Mouse (Mus musculus): ENCODE measurements around the gene Fam53b.
A peak's percentile ranks its signal among the peaks of the same experiment; 100 is the strongest.

The Fam53b gene

DNA sequence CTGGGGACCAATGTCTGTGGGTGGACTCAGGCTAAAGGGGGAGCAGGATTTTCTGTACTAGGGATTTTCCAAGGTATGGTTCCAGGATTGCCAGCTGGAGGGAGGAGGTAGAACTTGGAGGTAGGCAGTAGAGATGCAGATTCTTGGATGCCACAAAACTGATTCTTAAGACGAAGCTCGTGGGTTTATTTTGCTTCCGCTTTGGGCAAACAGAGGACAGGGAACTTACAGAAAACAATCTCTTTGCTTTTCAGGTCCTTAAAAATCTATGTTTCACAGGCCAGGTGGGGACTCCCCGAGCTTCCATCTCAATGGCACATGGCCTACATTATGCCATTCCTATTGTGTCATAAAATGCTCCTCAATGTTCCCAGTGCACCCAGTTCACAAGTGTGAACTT, 49.4 kb downstream of the Fam53b start:
- DNase-seq, result no peak

GRCm38 (mm10) chr7:132763911-132764310, 49.8 kb downstream of the Fam53b start:
- DNase-seq, result no peak

GRCm38 (mm10) chr7:132763351-132763750, 50.3 kb downstream of the Fam53b start:
- DNase-seq, result no peak

DNA sequence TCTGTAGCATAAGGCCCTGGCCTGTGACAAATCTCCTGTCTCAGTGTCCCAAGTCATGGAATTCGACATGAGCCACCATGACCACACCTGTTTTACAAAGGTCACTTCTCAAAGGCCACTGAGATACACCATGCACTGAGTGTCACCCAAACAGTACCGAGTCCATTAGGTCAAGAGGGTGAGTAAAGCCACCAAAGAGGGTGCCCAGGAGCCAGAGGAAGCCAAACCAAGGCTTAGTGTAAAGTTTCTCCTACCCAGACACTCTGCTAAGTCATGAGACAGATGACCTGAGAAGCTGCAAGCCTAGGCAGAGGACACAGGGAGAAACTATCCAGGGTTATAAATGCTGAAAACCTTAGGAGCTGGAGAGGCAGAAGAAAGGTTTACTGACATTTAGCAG, 52.3 kb downstream of the Fam53b start:
- DNase-seq, result no peak

GRCm38 (mm10) chr7:132760589-132761180, 53.0 kb downstream of the Fam53b start:
- no peak for DNase-seq

DNA sequence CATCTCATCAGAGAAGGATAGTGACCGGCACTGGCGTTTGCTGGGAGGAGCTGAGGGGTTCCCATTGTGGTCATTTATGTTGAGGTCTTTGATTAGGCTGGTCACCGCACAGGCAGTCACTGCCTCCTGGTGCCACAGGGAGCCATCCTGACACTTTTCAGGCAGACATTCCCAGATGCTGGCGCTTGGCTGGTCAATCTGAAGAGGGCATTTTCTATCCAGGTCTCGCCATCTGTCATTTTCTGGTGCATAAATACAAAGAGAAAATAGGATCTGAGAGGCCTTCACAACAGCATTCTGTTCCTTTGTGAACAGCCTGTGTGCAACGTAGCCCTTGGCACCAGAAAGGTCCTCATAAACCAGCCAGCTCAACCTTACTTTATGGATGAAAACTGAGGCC, 53.8 kb downstream of the Fam53b start:
- DNase-seq, result no peak

DNA sequence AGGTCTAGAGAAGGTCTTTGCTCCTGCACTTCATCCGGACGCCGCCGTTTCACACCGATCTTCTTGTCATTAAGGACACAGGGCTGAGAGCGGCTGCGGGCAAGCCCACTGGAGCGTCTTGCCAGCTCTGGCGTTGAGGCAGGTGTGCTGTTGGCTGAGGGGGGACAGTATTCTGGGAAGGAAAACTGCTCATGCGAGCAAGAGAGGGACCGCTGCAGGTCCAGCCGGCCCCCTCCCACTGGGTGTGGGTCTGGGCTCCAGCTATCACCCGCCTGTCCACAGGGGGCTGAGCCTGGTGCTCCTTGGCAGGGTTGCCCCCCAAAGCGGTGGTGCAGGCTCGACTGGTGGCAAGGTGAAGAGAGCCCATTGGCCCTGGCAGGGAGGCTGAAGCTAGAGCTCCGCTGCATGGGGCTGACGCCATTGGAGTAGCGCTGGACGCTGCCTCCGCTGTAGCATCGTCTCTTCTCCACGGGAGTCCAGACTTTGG, 54.2 kb downstream of the Fam53b start:
- no peak for DNase-seq

GRCm38 (mm10) chr7:132758875-132759274, 54.8 kb downstream of the Fam53b start:
- no peak for DNase-seq

- no peak for DNase-seq
Observed at GRCm38 (mm10) chr7:132756325-132756724, 57.4 kb downstream of the Fam53b start.

- no peak for DNase-seq
Observed at GRCm38 (mm10) chr7:132754389-132754750, 59.3 kb downstream of the Fam53b start.

- DNase-seq, result no peak
Observed at GRCm38 (mm10) chr7:132753518-132754388, 59.9 kb downstream of the Fam53b start.

GRCm38 (mm10) chr7:132751716-132752115, 62.0 kb downstream of the Fam53b start:
- peak; percentile 71 for DNase-seq

DNA sequence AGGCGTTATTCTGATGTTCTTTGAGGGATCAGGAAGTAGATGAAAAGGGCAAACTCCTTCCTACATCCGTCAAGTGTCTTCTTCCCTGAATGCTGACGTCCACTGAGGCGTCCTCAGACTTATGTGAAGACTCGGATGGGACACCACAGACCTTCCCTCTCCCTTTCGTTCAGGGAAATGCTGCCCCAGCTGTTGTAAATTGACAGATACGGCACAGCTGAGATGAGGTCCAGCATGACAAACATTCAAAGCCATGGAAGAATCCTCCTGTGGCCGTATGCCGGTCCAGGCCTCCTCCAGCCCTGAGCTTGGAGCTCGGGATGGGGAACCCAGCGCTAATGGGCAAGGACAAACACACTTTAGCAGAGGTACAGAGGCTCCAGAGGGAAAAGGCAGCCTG, 64.2 kb downstream of the Fam53b start:
- no peak for DNase-seq

DNA sequence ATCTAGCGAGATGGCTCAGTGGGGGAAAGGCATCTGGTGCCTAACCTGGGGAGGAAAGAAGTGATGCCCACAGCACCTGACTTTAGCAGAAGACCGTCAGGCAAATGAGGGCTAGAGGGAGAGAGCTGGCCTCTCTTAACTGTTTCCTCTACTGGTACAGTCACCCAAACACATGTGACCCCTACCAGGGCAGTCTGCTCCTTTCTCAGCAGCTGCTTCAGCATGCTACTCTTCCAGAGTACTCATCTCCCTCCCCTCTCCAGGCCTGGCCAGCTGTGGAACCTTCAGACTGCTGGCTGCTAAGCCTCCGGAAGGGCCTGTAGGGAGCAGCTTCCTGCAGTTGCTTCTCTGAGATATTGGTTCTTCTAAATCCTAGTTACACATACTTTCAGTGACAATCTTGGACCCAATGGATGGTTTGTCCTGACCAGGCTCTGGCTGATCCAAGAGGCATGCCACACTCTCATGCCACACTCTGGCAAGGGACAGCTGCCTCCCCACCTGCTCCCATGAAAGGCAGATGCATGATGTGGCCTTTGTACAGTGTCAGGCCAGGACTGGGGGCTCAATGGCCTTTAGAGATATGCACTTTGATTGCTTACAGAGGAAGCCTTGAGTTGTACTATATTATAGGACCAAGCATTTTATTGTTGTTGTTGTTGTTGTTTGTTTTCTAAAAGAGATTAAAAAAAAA, 65.5 kb downstream of the Fam53b start:
- DNase-seq, result no peak

DNA sequence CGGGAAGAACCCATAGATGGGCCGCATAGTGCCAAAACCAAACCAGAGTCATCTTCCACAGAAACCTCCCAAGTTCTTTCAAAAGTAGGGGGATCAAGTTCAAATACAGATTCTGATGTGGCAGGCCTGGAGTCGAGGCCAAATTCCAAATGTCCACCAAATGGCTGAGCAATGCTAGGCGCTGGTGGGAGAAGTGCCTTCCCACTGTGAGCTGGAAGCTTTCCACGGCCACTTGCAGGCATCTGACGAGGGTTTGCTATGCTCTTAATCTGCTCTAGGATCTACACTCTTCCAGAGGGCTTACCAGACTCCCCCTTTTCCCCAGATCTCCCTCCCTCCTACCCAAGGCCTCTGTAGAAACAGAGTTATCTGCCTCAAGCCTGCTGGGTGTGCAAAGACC, 66.6 kb downstream of the Fam53b start:
- no peak for DNase-seq

GRCm38 (mm10) chr7:132742912-132743311, 70.8 kb downstream of the Fam53b start:
- DNase-seq, result no peak

- no peak for DNase-seq
Observed at GRCm38 (mm10) chr7:132739829-132740228, 73.9 kb downstream of the Fam53b start.

DNA sequence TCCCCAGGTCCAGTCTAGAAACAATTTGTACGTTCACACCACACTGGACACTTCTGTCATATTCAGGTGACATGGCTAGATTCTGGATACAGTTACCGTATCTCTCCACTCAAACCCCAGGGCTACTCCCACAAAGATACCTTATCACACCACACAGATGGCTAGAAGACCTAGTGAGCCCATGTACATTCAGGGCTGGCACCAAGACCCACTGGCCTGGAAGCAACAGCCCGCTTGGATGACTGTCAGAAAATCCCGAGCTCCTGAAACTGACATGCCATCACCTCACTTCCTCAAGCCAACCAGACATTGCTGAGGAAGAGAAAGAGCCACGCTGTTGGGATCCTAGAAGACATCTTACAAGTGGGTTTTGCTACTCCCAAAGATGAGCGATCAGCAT, 74.8 kb downstream of the Fam53b start:
- no peak for DNase-seq

- peak; percentile 81 for DNase-seq
Observed at GRCm38 (mm10) chr7:132736099-132736862, 77.4 kb downstream of the Fam53b start.

DNA sequence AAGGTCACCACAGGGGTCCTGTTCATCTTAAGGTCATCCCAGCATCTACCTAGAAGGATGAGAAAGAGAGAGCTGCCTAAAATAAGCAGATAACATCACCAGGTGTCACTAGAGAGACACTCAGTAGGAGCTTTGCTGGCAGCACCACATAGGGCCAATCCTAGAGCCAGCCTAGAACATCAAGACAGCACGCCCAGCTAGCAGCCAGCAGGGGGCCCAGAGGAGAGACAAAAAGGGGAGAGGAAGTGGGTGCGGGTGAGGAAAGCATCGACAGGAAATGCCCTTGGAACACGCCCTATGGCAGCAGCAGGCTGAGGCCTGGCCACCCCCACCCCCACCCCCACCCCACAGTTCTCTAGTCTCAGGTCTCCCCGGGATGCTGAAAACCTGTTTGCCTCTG, 78.5 kb downstream of the Fam53b start:
- peak; percentile 66 for DNase-seq

GRCm38 (mm10) chr7:132734222-132734621, 79.5 kb downstream of the Fam53b start:
- DNase-seq, result no peak

- DNase-seq, result peak; percentile 75
Observed at GRCm38 (mm10) chr7:132733521-132733920, 80.2 kb downstream of the Fam53b start.
